Mouse (Mus musculus) stomach, embryonic 16.5 days (tissue): ENCODE results near the gene Gfod2. TPM values are rescaled to one million over a fixed set of nuclear protein-coding genes. Genes with fewer than 3 reads are reported as not detected.

Source experiments
- ATAC-seq: fragments of 200-750 bp; cut with Nextera tagmentation; 2 replicates; pipeline ENCODE4 v1.8.0; 2017; ENCODE audit warnings: moderate number of reproducible peaks, moderate TSS enrichment; ENCODE audit not compliant: insufficient read depth, low FRiP score
- H3K27ac ChIP-seq: fragments of 300-500 bp; sonication (generic); 2 replicates; pipeline ENCODE4 v1.5.1; 2014; ENCODE audit warnings: low read length
- H3K27me3 ChIP-seq: fragments of 300-500 bp; sonication (generic); 2 replicates; pipeline ENCODE4 v1.6.1; 2014; ENCODE audit warnings: low read length, control low read depth, mixed read lengths; ENCODE audit not compliant: control insufficient read depth, insufficient read depth
- H3K36me3 ChIP-seq: fragments of 300-500 bp; sonication (generic); 2 replicates; pipeline ENCODE4 v1.6.1; 2014; ENCODE audit warnings: low read length; ENCODE audit not compliant: control insufficient read depth, insufficient read depth
- H3K4me1 ChIP-seq: fragments of 300-500 bp; sonication (generic); 2 replicates; pipeline ENCODE4 v1.6.1; 2014; ENCODE audit warnings: low read length, control low read depth, mixed read lengths; ENCODE audit not compliant: control insufficient read depth, insufficient read depth
- H3K4me2 ChIP-seq: fragments of 300-500 bp; sonication (generic); 2 replicates; pipeline ENCODE4 v1.6.1; 2014; ENCODE audit warnings: low read depth, low read length, mixed read lengths
- H3K4me3 ChIP-seq: fragments of 300-500 bp; sonication (generic); replicated peaks from 2 replicates; pipeline ENCODE4 v1.5.1; 2014; ENCODE audit warnings: mild to moderate bottlenecking, low read length
- H3K9ac ChIP-seq: fragments of 300-500 bp; sonication (generic); 2 replicates; pipeline ENCODE4 v1.6.1; 2014; ENCODE audit warnings: low read length
- H3K9me3 ChIP-seq: fragments of 300-500 bp; sonication (generic); replicated peaks from 2 replicates; pipeline ENCODE4 v1.6.1; 2016; ENCODE audit warnings: low read length, control low read depth; ENCODE audit not compliant: control insufficient read depth
- WGBS: fragments of 180-500 bp; shearing (Covaris S2); extraction: QIAGEN DNeasy Blood & Tissue Kit; methylation state at CpG from one replicate; pipeline ENCODE4 v1.1.7; 2014; 5-methylcytosine and 5-hydroxymethylcytosine counted together
- polyA plus RNA-seq: library from polyadenylated mRNA; unstranded; fragments of >200 nt; fragmentation: Nextera tagmentation; extraction: Ambion mirVana; gene quantifications from 2 replicates; pipeline ENCODE4 v1.2.1, GENCODE M21; 2015

Gene Gfod2
- polyA plus RNA-seq, 1 experiment from 2014 or later, result 18.1 TPM

DNA sequence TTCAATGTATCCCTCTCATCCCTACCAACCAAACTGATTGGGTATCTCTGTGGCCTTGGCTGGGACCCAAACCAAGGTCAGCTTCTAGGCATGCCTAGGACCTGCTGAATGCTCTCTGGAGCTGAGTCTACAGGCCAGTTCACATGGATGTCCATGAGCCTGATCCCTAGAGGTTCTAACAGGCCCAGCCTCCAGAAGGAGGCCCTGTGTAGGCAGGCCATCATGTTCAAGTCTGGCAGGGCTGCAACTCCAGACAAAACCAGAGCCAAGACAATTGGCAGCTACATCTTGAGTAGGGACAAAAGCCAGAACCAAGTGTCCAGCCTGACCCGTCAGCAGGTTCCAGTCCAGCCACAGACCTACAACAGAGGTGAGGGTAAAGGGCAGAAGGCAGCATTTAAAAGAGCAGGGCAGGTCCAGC lies 15.0 kb upstream of the Gfod2 start:
- no peaks in the 10 kb centered on the region for H3K27me3 ChIP-seq
- H3K4me3 ChIP-seq, result no peak overlapping the region
- no peaks in the 10 kb centered on the region for H3K9me3 ChIP-seq
- peaks cover 29% of the 10 kb centered on the region for H3K36me3 ChIP-seq
- WGBS, result 96% methylated on average over 1 of the region's 1 CpGs
- no peak overlapping the region for H3K9ac ChIP-seq
- H3K27ac ChIP-seq, result no peak overlapping the region
- no peaks in the 10 kb centered on the region for H3K4me1 ChIP-seq
- no peak for ATAC-seq
- H3K4me2 ChIP-seq, result no peak overlapping the region

DNA sequence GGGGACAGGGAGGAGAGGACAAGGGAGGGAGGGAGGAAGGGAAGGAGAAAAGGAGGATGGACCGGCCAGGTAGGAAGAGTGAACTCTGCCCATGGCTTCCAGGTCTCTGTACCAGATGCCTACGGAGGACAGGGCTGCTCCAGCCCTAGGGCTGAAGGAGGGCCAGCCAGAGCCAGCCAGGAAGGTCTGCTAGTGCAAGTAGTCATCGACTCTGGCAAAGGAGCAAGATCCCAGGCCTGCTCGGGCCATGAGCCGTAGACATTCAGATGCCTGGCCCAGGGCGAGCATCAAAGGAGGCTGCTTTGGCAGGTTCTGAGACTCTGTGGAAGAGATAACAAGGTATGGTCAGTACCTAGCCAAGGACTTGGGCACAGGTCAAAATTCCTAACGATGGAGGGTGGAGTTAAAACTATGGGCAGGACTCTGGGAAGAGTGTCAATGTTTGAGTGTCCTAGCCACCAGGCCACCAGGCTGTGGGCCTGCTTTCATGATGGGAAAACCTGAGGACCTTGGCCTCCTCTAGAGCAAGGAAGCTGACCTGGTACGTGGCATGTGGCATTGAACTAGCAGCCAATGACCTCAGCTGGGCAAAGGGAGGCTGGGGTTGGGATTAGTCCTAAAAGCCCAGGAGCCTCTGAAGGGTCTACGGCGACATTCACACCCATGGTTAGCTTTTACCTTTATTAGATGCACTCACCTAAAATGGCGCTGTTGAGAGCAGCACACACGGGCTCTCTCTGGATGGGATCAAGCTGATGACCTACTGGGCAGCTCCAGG lies 13.1 kb upstream of the Gfod2 start:
- WGBS, result 91% methylated on average over 12 of the region's 12 CpGs
- no peaks in the 10 kb centered on the region for H3K4me1 ChIP-seq
- no peak overlapping the region for H3K4me2 ChIP-seq
- no peaks in the 10 kb centered on the region for H3K27me3 ChIP-seq
- no peak for ATAC-seq
- H3K4me3 ChIP-seq, result no peak overlapping the region
- no peaks in the 10 kb centered on the region for H3K9me3 ChIP-seq
- H3K9ac ChIP-seq, result no peak overlapping the region
- H3K36me3 ChIP-seq, result peaks cover 26% of the 10 kb centered on the region
- no peak overlapping the region for H3K27ac ChIP-seq

DNA sequence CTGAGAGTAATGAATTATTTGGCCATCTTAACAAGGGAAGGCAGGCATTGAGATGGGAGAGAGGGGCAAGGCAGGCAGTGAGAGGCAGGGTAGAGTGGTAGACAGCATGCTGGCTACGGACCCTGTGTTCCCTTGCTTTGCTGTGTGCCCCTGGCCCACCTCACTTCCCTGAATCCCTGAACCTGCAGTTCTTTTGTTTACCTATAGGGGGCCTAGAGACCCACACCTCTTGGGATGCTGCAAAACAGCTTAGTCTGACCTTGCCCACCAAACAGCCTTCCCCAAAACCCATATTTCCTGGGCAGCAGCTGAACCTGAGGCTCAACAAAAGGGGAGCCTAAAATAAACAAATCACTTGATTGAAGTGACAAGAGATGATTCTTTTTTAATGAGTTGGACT lies 12.1 kb upstream of the Gfod2 start:
- H3K9ac ChIP-seq, result no peak overlapping the region
- H3K27me3 ChIP-seq, result no peaks in the 10 kb centered on the region
- no peak overlapping the region for H3K4me3 ChIP-seq
- no peak overlapping the region for H3K4me2 ChIP-seq
- no peaks in the 10 kb centered on the region for H3K4me1 ChIP-seq
- H3K9me3 ChIP-seq, result no peaks in the 10 kb centered on the region
- 83% methylated on average over 1 of the region's 1 CpGs for WGBS
- no peak for ATAC-seq
- peaks cover 26% of the 10 kb centered on the region for H3K36me3 ChIP-seq
- H3K27ac ChIP-seq, result no peak overlapping the region

GRCm38 (mm10) chr8:105768485-105769257 lies 10.2 kb upstream of the Gfod2 start:
- H3K36me3 ChIP-seq, result peaks cover 16% of the 10 kb centered on the region; the same call in 1 of the 2 replicates
- H3K27ac ChIP-seq, result no peak overlapping the region
- H3K27me3 ChIP-seq, result no peaks in the 10 kb centered on the region
- no peaks in the 10 kb centered on the region for H3K4me1 ChIP-seq
- no peak overlapping the region for H3K4me2 ChIP-seq
- no peak overlapping the region for H3K9ac ChIP-seq
- 90% methylated on average over 5 of the region's 5 CpGs for WGBS
- H3K9me3 ChIP-seq, result no peaks in the 10 kb centered on the region
- no peak overlapping the region for H3K4me3 ChIP-seq
- ATAC-seq, result no peak

- Histone ChIP-seq H3K27ac (peak overlapping the region; percentile 63; the same call in 1 of the 2 replicates), H3K9ac (peak overlapping the region; percentile 80), H3K4me3 (peak overlapping the region; percentile 82), H3K4me2 (peak overlapping the region; percentile 65), H3K36me3 (no peaks in the 10 kb centered on the region), H3K4me1 (no peaks in the 10 kb centered on the region; the same call in 1 of the 2 replicates), H3K27me3 (no peaks in the 10 kb centered on the region), H3K9me3 (no peaks in the 10 kb centered on the region)
- ATAC-seq, result peak; percentile 3; the same call in 1 of the 2 replicates
- 2% methylated on average over 12 of the region's 12 CpGs for WGBS
Observed at GRCm38 (mm10) chr8:105757796-105758276, 628 bp downstream of the Gfod2 start.

- H3K4me3 ChIP-seq, result no peak overlapping the region
- peaks cover 13% of the 10 kb centered on the region for H3K4me1 ChIP-seq
- no peaks in the 10 kb centered on the region for H3K36me3 ChIP-seq
- H3K9me3 ChIP-seq, result no peaks in the 10 kb centered on the region
- no peak overlapping the region for H3K9ac ChIP-seq
- H3K27ac ChIP-seq, result no peak overlapping the region
- no peak overlapping the region for H3K4me2 ChIP-seq
- WGBS, result 46% methylated on average over 2 of the region's 2 CpGs
- H3K27me3 ChIP-seq, result no peaks in the 10 kb centered on the region
- ATAC-seq, result no peak
Observed at GRCm38 (mm10) chr8:105754688-105755087, 3.8 kb downstream of the Gfod2 start.

- Histone ChIP-seq H3K36me3 (no peaks in the 10 kb centered on the region), H3K9ac (no peak overlapping the region), H3K4me1 (peaks cover 13% of the 10 kb centered on the region), H3K27me3 (no peaks in the 10 kb centered on the region), H3K4me3 (no peak overlapping the region), H3K9me3 (no peaks in the 10 kb centered on the region), H3K27ac (no peak overlapping the region), H3K4me2 (no peak overlapping the region)
- no peak for ATAC-seq
- WGBS, result 56% methylated on average over 2 of the region's 2 CpGs
Observed at GRCm38 (mm10) chr8:105753916-105754315, 4.5 kb downstream of the Gfod2 start.

GRCm38 (mm10) chr8:105750606-105751005 lies 7.9 kb downstream of the Gfod2 start:
- Histone ChIP-seq H3K4me2 (peak overlapping the region; percentile 23; the same call in 1 of the 2 replicates), H3K27ac (peak overlapping the region; percentile 67), H3K27me3 (no peaks in the 10 kb centered on the region), H3K9me3 (no peaks in the 10 kb centered on the region), H3K36me3 (no peaks in the 10 kb centered on the region), H3K9ac (no peak overlapping the region), H3K4me3 (0 out of 2 replicates have a peak overlapping the region, but pooled peaks have one; percentile 4), H3K4me1 (peaks cover 17% of the 10 kb centered on the region)
- 16% methylated on average over 11 of the region's 11 CpGs for WGBS
- peak; percentile 53; the same call in 1 of the 2 replicates for ATAC-seq

DNA sequence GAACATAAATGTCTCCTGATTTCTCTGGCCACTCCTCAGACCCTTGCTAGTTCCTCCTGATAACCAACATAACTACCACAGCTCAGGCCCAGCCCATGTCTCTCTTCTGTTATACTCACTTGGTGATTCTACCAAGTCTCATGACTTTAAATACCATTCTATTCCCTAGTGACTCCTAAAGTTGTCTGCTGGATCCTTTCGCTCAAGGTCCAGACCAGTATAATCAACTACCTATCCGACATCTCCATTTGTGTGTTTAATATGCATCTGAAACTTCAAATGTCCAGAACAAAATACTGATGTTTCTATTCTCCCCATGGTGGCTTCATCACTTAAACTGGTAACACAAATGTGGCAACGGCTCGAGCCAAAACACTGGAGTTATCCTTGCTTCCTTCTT lies 15.2 kb downstream of the Gfod2 start:
- Histone ChIP-seq H3K9me3 (no peaks in the 10 kb centered on the region), H3K27me3 (no peaks in the 10 kb centered on the region), H3K36me3 (no peaks in the 10 kb centered on the region), H3K4me3 (no peak overlapping the region), H3K27ac (no peak overlapping the region), H3K4me2 (no peak overlapping the region), H3K4me1 (peaks cover 6% of the 10 kb centered on the region; the same call in 1 of the 2 replicates), H3K9ac (no peak overlapping the region)
- 80% methylated on average over 4 of the region's 4 CpGs for WGBS
- ATAC-seq, result no peak
